Mouse (Mus musculus) lung, postnatal 0 days (tissue): ENCODE results near the gene 4930449I24Rik. TPM values are rescaled to one million over a fixed set of nuclear protein-coding genes. Genes with fewer than 3 reads are reported as not detected.
"Not testable (repeated sequence)": the region's sequence is repeated elsewhere in the genome, so short reads cannot be mapped to it uniquely, and the experiment has no call there.

Experiments
- ATAC-seq: fragments of 200-750 bp; cut with Nextera tagmentation; 2 replicates; pipeline ENCODE4 v1.8.0; 2017; ENCODE audit warnings: moderate library complexity
- DNase-seq: peaks from one replicate; pipeline ENCODE4 v3.0.0-alpha.2; 2016; ENCODE audit warnings: low spot score
- H3K27ac ChIP-seq: fragments of 300-500 bp; sonication (generic); 2 replicates; pipeline ENCODE4 v1.5.1; 2014; ENCODE audit warnings: antibody characterized with exemption, mild to moderate bottlenecking, low read length, mixed read lengths
- H3K27me3 ChIP-seq: fragments of 300-500 bp; sonication (generic); replicated peaks from 2 replicates; pipeline ENCODE4 v1.6.1; 2014; ENCODE audit warnings: low read length, mixed read lengths; ENCODE audit not compliant: insufficient read depth
- H3K36me3 ChIP-seq: fragments of 300-500 bp; sonication (generic); 2 replicates; pipeline ENCODE4 v1.6.1; 2014; ENCODE audit warnings: low read length, mixed read lengths; ENCODE audit not compliant: insufficient read depth
- H3K4me1 ChIP-seq: fragments of 300-500 bp; sonication (generic); 2 replicates; pipeline ENCODE4 v1.6.1; 2014; ENCODE audit warnings: antibody characterized with exemption, low read depth, low read length, mixed read lengths; ENCODE audit not compliant: insufficient read depth
- H3K4me2 ChIP-seq: fragments of 300-500 bp; sonication (generic); replicated peaks from 2 replicates; pipeline ENCODE4 v1.6.1; 2014; ENCODE audit warnings: low read depth, mild to moderate bottlenecking, low read length, moderate library complexity, mixed read lengths
- H3K4me3 ChIP-seq: fragments of 300-500 bp; sonication (generic); 2 replicates; pipeline ENCODE4 v1.5.1; 2014; ENCODE audit warnings: low read depth, low read length
- H3K9ac ChIP-seq: fragments of 300-500 bp; sonication (generic); replicated peaks from 2 replicates; pipeline ENCODE4 v1.6.1; 2014; ENCODE audit warnings: low read depth, mild to moderate bottlenecking
- H3K9me3 ChIP-seq: fragments of 300-500 bp; sonication (generic); 2 replicates; pipeline ENCODE4 v1.6.1; 2016; ENCODE audit warnings: low read length, mixed read lengths
- CTCF ChIP-seq: IDR thresholded peaks from 2 replicates; pipeline ENCODE4 v1.5.1; 2016; ENCODE audit warnings: antibody characterized with exemption, mild to moderate bottlenecking
- EP300 ChIP-seq: IDR thresholded peaks from 2 replicates; pipeline ENCODE4 v1.6.1; 2016; ENCODE audit warnings: antibody characterized with exemption, mild to moderate bottlenecking, control low read depth
- WGBS: fragments of 180-500 bp; shearing (Covaris S2); extraction: QIAGEN DNeasy Blood & Tissue Kit; methylation state at CpG from one replicate; pipeline ENCODE4 v1.1.7; 2014; 5-methylcytosine and 5-hydroxymethylcytosine counted together
- polyA plus RNA-seq: library from polyadenylated mRNA; unstranded; fragments of >200 nt; fragmentation: Nextera tagmentation; extraction: Ambion mirVana; gene quantifications from 2 replicates; pipeline ENCODE4 v1.2.1, GENCODE M21; 2015

4930449I24Rik gene
- not detected in 2 replicates for polyA plus RNA-seq

DNA sequence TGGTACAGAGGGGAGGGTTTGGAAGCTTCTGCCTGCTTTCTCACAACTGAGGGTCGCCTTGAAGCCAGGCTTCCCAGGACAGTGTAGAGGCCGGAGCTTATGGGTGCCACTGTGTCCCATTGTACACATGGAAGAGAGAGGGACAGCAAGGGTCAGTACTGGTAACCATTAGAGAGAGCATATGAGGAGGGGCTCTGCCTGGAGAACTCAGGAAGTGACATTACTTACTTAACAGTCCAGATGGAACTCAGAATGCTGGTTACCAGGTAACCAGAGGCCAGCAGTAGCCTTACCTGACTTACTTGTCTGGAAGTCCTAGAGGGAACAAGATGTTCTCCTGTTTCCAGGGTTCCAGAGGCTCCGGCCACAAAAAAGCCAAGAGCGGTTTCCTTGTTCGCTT, at the start of gene 4930449I24Rik:
TSS of gene 4930449I24Rik (plus strand) at position 301 of the 400 bp plus-strand sequence.
- not testable (repeated sequence) for H3K9me3 ChIP-seq, H3K9ac ChIP-seq, H3K4me2 ChIP-seq, H3K27ac ChIP-seq, DNase-seq, H3K4me3 ChIP-seq, H3K4me1 ChIP-seq, H3K27me3 ChIP-seq, ATAC-seq, H3K36me3 ChIP-seq
- WGBS = no CpG with 5 or more reads among the region's 5 CpGs

DNA sequence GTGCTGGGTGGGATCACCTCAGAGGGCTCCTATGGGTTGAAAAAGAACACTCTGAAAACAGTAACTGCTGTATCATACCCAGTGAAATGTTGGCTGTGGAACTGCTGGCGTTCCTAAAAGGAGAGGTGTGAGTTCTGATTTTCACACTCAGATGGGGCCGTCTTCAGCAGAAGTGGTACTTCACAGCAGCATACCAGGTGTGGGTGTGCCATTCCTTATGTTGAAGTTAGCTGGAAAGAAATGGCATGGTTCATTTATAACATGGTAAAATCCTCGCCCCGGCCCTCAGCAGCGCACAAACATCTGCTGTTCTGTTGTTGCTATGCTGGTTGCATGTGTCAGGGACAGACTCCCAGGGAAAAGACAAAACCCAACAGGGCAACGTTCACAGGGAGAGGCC, 48.6 kb upstream of the 4930449I24Rik start:
- Histone ChIP-seq H3K27me3 (no peaks in the 10 kb centered on the region), H3K36me3 (no peaks in the 10 kb centered on the region), H3K9ac (no peak overlapping the region), H3K4me3 (no peak overlapping the region), H3K27ac (no peak overlapping the region), H3K9me3 (no peaks in the 10 kb centered on the region), H3K4me1 (no peaks in the 10 kb centered on the region), H3K4me2 (no peak overlapping the region)
- TF ChIP-seq EP300 = no peak
- TF ChIP-seq CTCF = no peak
- 75% methylated on average over 6 of the region's 6 CpGs for WGBS
- no peak for ATAC-seq
- no peak for DNase-seq

DNA sequence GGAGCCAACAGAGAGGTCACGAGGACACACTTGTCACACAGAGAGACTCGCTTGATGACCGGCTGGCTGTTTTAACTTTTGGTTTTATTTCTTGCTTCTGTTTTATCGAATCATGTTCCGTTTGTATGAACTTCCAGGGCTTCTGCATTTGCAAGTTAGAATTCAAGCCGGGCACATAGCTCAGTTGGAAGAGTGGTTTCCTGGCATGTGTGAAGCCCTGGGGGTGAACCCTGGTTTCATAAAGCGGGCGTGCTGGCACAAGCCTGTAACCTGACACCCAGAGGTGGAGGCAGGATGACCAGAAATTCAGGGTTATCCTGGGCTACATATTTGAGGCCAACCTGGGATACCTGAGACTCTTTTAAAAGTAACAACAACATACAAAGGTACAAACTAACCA, 40.6 kb upstream of the 4930449I24Rik start:
- no peak for ATAC-seq
- DNase-seq = no peak
- Histone ChIP-seq H3K9me3 (no peaks in the 10 kb centered on the region), H3K27ac (no peak overlapping the region), H3K4me3 (no peak overlapping the region), H3K36me3 (no peaks in the 10 kb centered on the region), H3K4me2 (no peak overlapping the region), H3K9ac (no peak overlapping the region), H3K27me3 (no peaks in the 10 kb centered on the region), H3K4me1 (no peaks in the 10 kb centered on the region)
- TF ChIP-seq EP300 = no peak
- TF ChIP-seq CTCF = no peak
- 44% methylated on average over 8 of the region's 8 CpGs for whole genome bisulfite sequencing

DNA sequence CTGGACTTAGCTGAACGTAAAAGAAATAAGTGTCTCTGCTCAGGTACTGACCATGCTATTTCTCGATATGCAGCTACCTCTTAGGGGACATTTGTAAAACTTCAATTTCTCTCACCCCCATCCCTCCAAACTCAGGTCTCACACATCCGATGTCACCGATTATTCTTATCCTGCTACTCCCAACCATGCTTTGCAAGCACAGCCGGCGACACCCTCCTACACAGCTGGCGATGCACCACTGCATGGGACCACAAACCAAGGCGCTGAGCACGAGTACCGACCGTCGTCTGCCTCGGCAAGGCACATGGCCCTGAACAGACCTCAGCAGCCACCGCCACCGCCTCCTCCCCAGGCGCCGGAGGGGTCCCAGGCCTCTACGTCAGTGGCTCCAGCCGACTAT, 35.5 kb upstream of the 4930449I24Rik start:
- WGBS = 89% methylated on average over 19 of the region's 19 CpGs
- no peaks in the 10 kb centered on the region for H3K27me3 ChIP-seq
- DNase-seq = no peak
- H3K4me2 ChIP-seq = no peak overlapping the region
- no peaks in the 10 kb centered on the region for H3K9me3 ChIP-seq
- H3K36me3 ChIP-seq = no peaks in the 10 kb centered on the region
- H3K4me1 ChIP-seq = no peaks in the 10 kb centered on the region
- no peak for ATAC-seq
- no peak overlapping the region for H3K4me3 ChIP-seq
- no peak overlapping the region for H3K27ac ChIP-seq
- no peak overlapping the region for H3K9ac ChIP-seq
- TF ChIP-seq EP300 (no peak), CTCF (no peak)

DNA sequence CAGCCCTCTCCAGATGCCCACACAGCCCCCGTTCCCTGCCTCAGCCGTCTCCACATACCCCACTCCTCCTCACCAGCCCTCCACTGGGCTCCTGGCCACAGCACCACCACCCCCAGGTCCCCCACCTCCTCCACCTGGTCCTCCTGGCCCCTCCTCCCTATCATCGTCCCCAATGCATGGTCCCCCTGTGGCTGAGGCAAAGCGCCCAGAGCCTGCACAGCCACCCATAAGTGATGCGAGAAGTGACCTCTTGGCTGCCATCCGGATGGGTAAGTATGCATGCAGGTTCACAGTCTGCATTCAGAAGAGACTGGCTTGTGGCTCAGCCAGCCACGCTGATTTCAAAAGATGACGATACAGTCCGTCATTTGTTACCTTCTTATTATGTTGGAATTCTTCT, 33.9 kb upstream of the 4930449I24Rik start:
- H3K27me3 ChIP-seq = no peaks in the 10 kb centered on the region
- H3K36me3 ChIP-seq = no peaks in the 10 kb centered on the region
- ATAC-seq (no peak), DNase-seq (no peak)
- 91% methylated on average over 9 of the region's 9 CpGs for WGBS
- H3K4me1 ChIP-seq = no peaks in the 10 kb centered on the region
- TF ChIP-seq CTCF = no peak
- no peak for TF ChIP-seq EP300
- no peak overlapping the region for H3K9ac ChIP-seq
- H3K4me2 ChIP-seq = no peak overlapping the region
- no peak overlapping the region for H3K27ac ChIP-seq
- H3K9me3 ChIP-seq = no peaks in the 10 kb centered on the region
- H3K4me3 ChIP-seq = no peak overlapping the region

DNA sequence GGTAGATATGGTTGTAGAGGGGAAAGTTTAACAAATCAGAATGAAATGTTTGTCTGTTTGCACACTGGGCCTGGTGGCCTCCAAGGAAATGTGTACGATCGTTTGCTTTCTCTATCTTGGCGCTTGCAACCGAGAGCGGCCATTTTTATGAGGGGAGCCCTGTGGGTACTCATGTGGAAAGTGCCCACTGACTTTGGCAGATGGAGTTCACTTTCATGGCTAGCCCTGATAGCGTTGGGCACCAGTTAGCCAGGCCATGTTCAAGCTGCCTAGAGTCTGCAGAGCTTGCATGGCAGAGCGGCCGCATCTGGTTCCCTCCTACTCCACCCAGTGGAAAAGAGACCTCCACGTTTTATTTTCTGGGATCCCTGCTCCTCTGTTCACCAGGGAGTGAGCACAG, 31.4 kb upstream of the 4930449I24Rik start:
- no peak overlapping the region for H3K9ac ChIP-seq
- no peaks in the 10 kb centered on the region for H3K9me3 ChIP-seq
- TF ChIP-seq CTCF = no peak
- no peak for TF ChIP-seq EP300
- H3K27ac ChIP-seq = no peak overlapping the region
- ATAC-seq (no peak), DNase-seq (no peak)
- WGBS = 81% methylated on average over 9 of the region's 9 CpGs
- no peaks in the 10 kb centered on the region for H3K27me3 ChIP-seq
- no peaks in the 10 kb centered on the region for H3K36me3 ChIP-seq
- H3K4me3 ChIP-seq = no peak overlapping the region
- no peaks in the 10 kb centered on the region for H3K4me1 ChIP-seq
- H3K4me2 ChIP-seq = no peak overlapping the region

DNA sequence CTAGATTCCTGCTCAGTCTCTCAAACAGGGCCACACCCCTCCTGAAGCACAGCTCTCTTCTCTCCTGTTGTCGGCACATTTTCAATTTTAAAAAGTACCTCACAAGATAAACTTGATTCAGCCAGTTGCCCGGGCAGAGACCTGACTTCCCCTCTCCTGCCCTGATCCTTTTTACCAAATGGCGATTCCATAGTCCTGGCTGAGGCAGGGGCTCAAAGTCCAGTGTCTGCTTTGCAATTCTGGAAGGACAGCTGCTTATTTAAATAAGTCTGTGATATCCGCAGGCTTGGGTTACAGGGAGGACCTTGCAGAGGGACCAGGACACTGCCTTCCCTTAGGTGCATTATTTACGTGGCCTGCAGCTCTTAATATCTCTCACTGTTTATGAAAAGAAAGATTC, 30.9 kb upstream of the 4930449I24Rik start:
- H3K27me3 ChIP-seq = no peaks in the 10 kb centered on the region
- no peaks in the 10 kb centered on the region for H3K36me3 ChIP-seq
- no peaks in the 10 kb centered on the region for H3K4me1 ChIP-seq
- 64% methylated on average over 5 of the region's 5 CpGs for WGBS
- H3K9ac ChIP-seq = no peak overlapping the region
- no peak overlapping the region for H3K27ac ChIP-seq
- ATAC-seq (no peak), DNase-seq (no peak)
- no peak overlapping the region for H3K4me3 ChIP-seq
- H3K9me3 ChIP-seq = no peaks in the 10 kb centered on the region
- TF ChIP-seq CTCF = no peak
- H3K4me2 ChIP-seq = no peak overlapping the region
